Mouse (Mus musculus): ENCODE results near the gene 1700102P08Rik. TPM values are rescaled to one million over a fixed set of nuclear protein-coding genes. Genes with fewer than 3 reads are reported as not detected.

Gene 1700102P08Rik
- total RNA-seq (2021), result 1 to 10 TPM; 3.6 to 4.9 TPM

DNA sequence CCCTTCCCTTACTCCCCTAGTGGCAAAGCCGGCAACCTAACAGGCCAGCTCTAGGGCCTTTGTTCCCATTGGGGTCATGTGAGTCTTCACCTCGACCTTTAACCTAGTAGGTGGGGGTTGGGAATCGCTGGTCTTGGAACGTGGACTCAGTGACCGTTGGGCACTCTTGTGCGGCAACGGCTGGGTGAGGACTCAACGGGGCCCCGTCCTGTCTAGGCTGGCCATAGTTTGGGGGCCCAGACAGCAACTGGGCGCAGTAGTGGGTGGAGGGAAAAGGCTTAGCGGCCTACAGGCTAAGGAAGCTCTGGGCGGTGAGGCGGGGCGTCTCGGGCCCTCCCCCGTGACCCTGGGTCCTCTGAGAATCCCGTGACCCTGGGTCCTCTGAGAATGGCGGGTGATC lies at the start of gene 1700102P08Rik:
Gene 1700102P08Rik, plus strand, starts transcription at position 130 of the 400 bp plus-strand sequence.
- DNase-seq, result no peak
- intact Hi-C loops (cut with DNase I), result no loop called here

DNA sequence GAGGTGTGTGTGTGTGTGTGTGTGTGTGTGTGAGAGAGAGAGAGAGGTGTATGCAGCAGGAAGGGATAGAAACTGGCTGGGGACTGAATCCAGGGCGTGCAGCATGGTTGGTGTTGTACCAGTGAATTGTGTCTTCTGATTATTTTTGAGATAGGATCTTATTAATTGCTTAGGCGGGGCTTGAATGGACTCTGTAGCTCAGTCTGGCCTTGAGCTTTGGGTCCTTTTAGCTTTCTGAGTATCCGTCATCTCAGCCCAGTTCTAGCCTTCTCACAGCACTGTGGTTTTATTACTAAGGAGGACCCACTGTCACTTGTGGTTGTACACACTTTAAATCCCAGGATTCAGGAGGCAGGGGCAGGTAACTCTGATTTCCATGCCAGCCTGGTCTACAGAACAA lies 49.3 kb upstream of the 1700102P08Rik start:
- intact Hi-C loops (cut with DNase I), result no loop called here
- DNase-seq, result no peak

DNA sequence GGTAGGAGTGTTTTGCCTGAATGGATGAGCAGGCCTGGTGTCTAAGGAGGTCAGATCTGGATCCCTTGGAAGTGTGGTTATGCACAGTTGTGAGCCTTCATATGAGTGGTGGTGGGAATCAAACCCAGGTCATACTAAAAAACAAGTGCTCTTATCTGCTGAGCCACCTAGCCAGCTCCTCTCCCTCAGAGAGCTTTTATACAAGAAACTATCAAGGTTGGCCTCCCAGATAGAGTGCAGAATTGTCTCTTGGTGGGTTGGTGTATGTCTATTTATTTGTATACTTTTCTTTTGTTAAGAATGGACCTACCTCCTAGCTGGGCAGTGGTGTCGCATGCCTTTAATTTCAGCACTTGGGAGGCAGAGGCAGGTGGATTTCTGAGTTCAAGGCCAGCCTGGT lies 48.8 kb upstream of the 1700102P08Rik start:
- intact Hi-C loops (cut with DNase I), result no loop called here
- no peak for DNase-seq

DNA sequence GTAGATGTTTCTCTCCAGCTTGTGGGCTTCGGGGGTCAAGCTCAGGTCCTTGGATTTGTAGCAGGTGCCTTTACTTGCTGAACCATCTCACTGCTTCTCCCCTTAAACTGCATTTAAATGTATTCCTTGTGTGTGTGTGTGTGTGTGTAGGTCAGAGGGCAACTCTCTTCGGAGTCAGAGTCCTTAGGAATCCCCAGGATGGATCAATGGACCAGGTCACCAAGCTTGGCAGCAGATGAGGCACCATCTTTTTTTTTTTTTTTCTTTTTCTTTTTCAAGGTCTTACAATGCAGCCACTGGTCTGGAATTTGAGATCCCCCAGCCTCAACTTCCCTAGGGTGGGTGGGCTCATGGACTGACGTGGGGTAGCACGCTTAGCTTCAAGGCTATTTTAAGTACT lies 48.1 kb upstream of the 1700102P08Rik start:
- intact Hi-C loops (cut with DNase I), result no loop called here
- no peak for DNase-seq

DNA sequence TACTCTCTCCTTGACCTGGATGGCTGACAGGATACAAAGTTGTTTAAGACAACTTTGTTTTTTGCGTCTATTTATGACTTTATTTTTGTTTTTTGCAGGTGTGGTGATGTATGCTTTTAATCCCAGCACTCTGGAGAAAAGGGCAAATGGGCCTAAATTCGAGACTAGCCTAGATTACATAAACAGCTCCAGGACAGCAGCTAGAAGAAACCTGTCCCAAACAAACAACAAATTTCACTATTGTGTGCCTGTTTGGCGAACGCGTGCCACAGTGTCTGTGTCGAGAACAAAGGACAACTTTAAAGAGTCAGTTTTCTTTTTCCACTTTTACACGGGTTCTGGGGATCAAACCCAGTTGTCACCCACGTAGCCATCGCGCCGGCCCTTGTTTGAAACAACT lies 45.6 kb upstream of the 1700102P08Rik start:
- DNase-seq, result no peak
- intact Hi-C loops (cut with DNase I), result no loop called here

DNA sequence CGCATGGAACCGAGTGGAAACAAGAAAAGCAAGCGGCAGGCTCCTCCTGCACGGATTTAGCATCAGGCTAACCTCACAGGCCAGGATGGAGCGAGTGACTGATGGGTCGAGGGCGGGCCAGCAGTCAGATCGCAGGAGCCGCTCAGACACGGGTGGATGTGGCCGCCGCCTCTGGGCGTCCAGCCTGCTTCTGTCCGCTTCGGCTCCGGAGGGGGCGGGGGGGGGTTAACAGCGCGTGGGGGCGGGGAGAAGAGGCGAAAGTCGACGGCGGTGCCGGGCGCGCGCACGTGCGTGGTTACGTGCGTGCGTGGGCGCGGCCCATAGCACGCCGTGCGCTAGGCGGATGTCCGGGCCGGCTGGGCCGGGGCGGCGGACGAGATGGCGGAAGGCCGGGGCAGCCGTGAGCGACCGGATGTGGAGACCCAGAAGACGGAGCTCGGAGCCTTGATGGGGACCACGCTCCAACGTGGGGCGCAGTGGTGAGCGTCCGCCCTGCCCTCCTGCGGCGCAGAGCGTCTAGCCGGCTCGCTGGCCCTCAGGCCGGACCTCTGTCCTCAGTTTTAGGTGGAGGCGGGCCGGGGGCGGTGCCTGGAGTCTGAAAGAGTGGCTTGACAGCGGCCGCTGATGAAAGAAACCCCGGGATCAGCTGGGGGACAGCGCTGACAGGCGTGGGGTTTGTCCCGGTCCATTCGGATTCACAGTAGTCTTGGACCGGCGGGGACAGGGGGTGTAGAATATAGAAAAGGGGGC lies 44.9 kb upstream of the 1700102P08Rik start, which contains the start of gene Usp4:
Gene Usp4, plus strand, starts transcription at position 314 of the 750 bp plus-strand sequence.
- intact Hi-C loops (cut with DNase I), result no loop called here
- DNase-seq, result peak; percentile 93

DNA sequence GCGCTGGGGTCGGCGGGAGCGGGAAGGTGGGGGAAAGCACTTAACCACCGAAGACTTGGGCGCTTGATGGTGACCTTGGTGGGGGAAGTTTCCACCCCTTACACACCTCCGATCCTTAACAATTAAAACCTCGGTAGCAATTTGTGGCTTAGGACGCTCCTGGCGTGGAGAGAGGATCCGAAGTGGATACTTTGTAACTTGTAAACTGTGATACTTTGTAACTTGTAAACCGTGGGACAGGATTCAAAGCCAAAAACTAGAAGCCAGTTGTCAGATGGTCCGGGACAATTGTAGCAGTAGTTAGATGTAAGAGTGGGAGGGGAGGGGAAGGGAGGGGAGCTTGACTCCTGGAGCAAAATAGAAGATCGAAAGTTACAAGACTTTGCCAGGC lies 44.3 kb upstream of the 1700102P08Rik start:
- DNase-seq, result no peak
- intact Hi-C loops (cut with DNase I), result no loop called here

DNA sequence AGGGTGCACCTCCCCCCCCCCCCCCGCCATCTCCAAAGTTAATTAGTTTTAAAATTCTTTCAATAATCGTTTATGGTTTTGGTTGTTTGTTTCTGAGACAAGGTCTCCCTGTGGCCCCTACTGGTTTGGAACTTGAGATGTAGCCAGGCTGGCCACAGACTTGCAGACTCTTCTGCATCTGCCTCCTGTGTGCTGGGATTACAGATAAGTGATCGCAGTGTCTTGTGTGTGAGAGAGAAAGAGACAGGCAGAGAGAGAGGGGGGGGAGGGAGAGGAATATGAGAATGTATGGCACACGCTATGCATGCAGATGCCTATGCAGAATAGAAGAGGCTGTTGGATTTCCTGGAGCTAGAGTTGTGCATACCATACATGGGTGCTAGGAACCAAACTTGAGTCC lies 42.9 kb upstream of the 1700102P08Rik start:
- intact Hi-C loops (cut with DNase I), result no loop called here

DNA sequence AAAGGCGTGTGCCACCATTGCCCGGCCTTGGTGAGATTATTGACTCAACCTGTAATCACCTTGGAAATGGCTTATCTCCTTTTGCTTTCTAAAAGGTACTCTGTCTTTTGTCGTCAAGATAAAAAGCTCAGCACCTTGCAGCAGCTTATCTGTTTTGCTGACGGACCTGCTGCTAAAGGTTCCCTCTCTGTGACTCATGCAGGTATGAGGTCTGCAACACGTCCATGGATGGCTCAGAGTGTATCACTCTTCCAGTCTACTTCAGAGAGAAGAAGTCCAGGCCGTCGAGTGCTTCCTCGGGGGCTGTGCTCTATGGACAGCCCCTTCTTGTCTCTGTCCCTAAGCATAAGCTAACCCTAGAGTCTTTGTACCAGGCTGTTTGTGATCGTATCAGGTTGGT lies 14.4 kb upstream of the 1700102P08Rik start:
- DNase-seq, result no peak
- intact Hi-C loops (cut with DNase I), result no loop called here

More for the DNA sequence above, 42.9 kb upstream of the 1700102P08Rik start:
- no peak for DNase-seq

DNA sequence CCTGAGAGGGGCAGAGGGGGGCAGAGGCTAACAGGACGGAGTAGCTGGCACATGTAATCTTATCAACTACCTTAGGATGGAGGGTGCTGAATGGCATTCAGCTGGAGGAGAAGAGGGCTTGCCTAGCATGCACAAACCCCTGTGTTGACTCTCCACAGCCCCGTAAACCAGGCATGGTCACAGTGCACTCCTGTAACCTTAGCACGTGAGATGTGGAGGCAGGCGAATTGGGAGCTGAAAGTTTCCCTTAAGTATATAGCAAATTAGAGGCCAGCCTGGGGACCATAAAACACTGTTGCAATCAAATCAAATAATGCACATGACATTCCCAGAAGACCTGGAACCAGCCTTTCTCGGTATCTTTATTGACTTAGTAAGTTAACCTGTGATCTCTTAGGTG lies 13.9 kb upstream of the 1700102P08Rik start:
- no peak for DNase-seq
- intact Hi-C loops (cut with DNase I), result no loop called here

DNA sequence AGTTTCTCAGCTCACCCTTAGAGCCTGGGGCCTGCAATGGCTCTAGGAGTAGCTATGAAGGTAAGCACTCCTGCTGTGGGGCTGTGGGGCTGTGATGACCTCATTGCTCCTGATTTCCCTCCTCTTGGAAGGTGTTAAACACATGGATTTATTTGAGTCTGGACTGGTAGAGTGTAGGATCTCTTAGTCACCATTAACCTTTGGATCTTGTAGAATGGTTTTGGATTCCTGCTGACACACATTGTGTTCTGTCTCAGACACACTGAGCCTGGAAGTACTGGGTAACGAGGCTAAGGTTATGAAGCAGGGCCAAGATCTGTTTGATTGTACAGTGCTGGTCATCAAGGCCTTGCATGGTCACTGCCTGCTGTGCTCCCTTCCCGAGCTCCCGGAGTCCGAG lies 13.3 kb upstream of the 1700102P08Rik start:
- intact Hi-C loops (cut with DNase I), result no loop called here
- no peak for DNase-seq

DNA sequence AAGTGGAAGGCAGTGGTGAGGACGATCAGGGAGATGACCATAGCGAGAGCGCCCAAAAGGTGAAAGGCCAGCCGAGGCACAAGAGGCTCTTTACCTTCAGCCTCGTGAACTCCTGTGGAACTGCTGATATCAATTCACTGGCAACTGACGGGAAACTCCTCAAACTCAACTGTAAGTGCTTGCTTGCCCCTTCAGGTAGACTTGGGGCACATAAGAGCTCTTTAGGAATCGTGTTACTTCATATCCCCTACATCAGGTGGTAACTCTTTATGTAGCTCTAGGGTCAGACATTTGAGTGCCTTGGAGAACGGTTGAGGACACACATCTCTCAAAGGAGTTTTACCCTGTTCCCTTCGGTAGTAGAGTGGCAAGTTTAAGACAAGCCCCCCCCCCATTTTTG lies 11.2 kb upstream of the 1700102P08Rik start:
- intact Hi-C loops (cut with DNase I), result no loop called here
- no peak for DNase-seq

DNA sequence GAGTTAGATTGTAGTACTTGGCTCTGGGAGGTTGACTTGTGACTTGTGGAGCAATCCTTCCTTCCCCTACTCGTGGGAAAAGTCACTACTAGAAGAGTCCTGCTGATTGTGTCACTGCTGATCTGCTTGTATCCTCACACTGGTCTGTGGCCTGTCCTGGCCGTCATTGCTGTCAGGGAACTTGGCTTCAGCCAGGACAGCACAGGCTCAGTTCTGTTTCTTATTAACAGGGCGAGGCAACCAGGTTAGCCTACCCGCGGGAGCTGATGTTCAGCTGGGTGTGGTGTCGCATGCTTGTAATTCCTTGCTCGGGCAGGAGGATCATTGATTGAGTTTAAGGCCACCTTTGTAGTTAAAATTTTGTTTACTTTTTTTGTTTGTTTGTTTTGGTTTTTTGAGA lies 7.6 kb upstream of the 1700102P08Rik start:
- intact Hi-C loops (cut with DNase I), result no loop called here
- DNase-seq, result no peak

DNA sequence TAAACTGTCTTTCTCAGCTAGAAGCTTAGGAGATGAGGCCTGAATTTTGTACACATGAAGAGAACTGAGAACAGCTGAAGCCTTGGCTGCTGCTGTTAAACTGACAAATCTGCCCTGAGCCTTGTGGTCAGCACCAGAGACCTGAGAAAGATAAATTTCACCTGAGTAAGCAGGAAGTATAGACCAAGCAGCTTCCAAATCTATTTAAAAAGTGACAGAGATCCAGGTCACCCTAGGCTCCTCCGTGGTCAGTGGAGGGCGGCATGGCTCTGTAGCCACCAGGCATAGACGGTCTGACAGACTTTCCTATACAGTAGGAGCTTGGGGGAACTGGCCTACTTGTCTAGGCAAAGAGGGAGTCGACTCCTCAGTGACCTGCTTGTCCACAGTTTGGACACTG lies 5.8 kb upstream of the 1700102P08Rik start:
- no peak for DNase-seq
- intact Hi-C loops (cut with DNase I), result no loop called here

DNA sequence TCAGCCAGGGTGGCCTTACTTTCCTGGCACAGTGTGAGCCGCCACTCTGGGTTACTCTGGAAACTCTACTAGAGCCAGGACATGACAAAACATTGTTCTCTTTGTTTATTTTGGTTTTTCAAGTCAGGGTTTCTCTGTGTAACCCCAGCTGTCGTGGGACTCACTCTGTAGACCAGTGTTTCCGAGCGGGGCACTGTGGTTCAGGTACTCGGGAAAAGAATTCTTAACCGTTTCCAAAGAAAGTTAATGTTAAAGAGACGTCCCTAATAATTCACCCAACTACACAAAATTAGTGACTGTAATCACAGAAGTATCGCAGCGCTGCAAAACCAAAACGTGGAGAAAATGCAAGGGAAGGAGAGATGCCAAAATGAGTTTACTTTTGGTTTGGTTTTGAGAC lies 4.0 kb upstream of the 1700102P08Rik start:
- intact Hi-C loops (cut with DNase I), result no loop called here
- no peak for DNase-seq

DNA sequence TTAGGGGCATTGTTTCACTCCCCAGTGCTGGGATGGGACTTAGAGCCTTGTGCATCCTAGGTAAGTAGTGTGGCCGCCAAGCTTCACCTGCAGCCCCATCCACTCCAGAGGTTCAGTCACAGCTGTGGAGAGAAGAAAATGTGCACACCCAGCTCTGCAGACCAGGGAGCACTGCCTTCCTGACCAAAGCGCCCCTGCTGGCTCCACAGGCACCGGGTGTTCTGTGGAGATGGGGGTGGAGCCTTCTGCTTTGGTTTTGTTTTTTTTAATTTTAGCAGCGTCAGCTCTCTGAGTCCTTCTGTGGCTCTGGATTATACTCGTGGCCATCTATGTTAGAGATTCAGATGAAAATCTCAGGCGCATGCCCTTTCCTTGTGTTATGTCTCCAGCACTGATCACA lies 3.4 kb upstream of the 1700102P08Rik start:
- DNase-seq, result no peak
- intact Hi-C loops (cut with DNase I), result no loop called here

DNA sequence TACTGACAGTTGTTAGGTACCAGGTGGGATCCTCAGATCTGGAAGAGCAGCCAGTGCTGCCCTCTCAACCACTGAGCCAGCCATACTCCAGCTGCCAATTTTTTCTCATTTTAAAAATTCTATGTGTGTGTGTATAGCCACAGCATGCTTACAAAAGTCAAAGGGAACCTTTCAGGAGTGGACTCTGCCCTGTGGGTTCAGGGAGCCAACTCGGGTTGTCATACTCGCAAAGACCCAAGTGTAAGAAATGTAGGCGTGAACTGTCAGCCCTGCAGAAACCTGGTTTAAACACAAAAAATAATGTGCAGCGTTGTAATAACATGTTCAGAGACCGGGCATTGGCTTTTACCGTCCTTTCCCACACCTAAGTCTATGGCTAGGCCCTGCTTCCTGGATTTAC lies 1.6 kb downstream of the 1700102P08Rik start:
- intact Hi-C loops (cut with DNase I), result no loop called here
- DNase-seq, result no peak

DNA sequence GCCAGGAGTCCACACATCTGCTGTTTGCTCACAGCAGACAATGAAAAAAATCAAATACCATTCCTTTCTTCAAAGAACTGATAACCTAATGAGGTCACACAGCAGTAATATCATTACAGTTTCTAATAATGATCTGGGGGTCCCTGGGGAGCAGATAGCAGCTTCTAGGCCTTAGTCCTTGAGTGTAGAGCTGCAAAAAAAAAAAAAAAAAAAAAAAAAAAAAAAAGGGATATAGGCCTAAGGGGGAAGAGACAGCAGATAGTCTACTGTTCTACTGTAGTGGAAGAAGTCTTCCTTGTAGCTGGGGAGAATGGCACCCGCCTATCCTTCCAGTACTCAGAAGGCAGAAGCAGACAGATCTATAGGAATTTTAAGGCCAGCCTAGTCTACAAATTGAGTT lies 2.8 kb downstream of the 1700102P08Rik start:
- intact Hi-C loops (cut with DNase I), result no loop called here
- DNase-seq, result no peak

DNA sequence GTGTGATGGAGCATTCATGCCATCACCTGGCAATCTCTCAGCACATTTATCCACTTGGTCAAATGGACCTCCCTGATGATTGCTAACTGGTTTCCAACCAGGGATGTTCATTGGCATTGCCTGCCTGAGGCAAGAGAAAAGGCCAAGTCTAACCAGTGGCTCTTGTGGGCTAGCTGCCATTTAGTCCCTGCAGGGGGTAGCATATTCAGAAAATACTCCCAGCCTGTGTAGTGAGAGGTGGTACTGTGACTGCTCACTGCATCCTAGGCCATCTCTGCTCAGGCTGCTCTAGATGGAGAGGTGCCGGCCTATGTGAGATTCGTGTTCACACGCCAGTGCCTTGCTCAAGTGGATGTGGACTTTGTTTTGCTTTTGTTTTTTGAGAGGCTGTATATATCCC lies 5.7 kb downstream of the 1700102P08Rik start:
- intact Hi-C loops (cut with DNase I), result no loop called here

DNA sequence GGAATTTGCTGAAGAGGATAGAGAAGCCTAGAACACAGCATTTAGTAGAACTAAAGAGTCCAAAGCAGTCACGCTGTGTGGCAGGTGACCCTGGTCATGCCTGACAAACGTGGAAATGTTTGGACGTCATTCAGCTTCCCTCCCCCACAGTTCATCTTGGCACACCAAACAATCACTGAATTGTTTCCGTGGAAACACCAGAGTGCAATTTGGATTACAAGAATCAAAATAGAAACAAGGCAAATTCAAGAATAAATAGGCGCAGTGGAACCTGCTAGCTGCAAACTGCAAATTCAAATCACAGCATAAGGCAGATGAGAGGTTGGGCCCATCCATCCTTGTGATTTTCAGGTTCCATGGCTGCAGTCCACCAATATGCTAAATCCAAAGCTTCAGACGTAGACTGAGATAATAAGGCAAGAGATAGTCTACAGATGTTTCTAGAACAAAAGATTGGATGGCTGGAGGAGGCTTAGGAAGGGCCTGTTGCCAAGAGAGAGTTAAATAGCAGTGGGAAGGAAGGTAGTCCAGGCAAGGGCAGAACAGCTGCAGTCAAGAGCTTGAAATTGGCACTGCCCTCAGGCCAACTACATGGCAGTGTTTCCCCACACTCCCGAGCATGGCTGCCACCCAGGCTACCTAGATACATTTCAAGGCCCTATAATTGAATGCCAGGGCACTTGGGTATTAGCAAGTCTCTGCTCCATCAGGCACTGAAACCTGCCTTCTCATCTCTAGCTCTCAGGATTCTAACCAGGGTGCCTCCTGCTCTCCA lies 8.8 kb downstream of the 1700102P08Rik start:
- DNase-seq, result peak; percentile 27
- intact Hi-C loops (cut with DNase I), result loop anchor here (5.0 kb wide), 1 partner anchor 51 kb away; no protein-coding TSS in a partner anchor

More for the DNA sequence above, 5.7 kb downstream of the 1700102P08Rik start:
- DNase-seq, result peak; percentile 44

DNA sequence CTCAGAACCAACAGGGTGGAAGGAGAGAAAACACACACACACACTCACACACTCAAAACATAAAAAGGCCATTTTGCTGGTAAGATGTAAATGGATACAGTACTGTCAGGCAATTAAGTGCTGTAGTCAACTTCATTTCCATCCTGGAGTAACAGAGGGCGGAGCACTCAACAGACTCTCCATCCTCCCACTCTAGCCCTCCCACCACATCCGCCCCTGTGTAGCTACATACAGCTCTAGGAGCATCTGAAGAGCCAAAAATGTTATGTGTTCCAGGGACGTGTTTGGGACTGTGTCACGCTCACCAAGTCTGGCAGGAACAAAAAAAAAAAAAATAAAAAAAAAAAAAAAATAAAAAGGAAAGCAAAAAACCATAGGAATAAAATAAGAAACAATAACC lies 10.5 kb downstream of the 1700102P08Rik start:
- DNase-seq, result no peak

DNA sequence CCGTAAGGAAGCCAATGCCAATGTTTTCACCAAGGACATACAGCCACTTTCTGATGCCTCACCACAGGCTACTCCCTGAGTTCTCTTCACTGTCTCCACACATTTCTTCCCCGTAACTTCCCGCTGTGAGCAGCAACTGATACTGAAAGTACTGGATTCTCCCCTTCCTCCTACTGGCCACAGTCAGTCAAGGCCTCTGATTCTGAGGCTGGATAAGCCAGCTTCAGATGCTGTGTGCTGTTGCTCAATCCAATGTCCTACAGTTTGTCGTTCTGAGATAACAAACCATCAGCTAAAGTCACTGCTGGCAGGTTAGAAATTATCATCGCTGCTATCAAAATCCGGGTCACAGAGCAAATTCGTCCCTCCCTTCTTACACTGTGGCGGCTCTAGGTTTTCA lies 11.8 kb downstream of the 1700102P08Rik start:
- intact Hi-C loops (cut with DNase I), result loop anchor here (5.0 kb wide), 1 partner anchor 48 kb away; no protein-coding TSS in a partner anchor
- no peak for DNase-seq

More for the DNA sequence above, 10.5 kb downstream of the 1700102P08Rik start:
- intact Hi-C loops (cut with DNase I), result loop anchor here (5.0 kb wide), 1 partner anchor 49 kb away; no protein-coding TSS in a partner anchor
